Mouse (Mus musculus): ENCODE measurements around the gene Scn10a. TPM values are rescaled to one million over a fixed set of nuclear protein-coding genes. Genes with fewer than 3 reads are reported as not detected.

The Scn10a gene
- not detected in 2 replicates for polyA plus RNA-seq (2012; ENCODE audit: low replicate concordance)

DNA sequence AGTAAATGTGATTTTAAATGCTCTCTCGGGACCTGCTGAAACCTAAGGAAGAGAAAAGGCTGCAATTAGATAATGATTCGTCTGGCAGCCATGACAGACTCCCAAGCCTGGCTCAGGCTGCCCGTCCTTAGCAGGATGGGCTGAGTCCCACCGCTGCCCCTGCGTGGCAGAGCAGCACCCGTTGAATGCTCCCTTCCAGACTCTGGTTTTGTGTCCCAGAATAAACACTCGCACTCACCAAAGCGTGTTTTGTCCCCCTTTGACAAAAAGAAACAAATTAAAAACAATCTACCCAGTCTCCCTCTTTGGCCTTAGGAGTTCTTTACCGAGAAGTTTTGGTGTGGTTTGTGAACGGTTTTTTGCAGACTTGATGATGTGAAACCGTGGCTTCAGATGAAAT is at the start of gene Scn10a:
Gene Scn10a, minus strand, starts transcription at position 101 of the 400 bp plus-strand sequence.

DNA sequence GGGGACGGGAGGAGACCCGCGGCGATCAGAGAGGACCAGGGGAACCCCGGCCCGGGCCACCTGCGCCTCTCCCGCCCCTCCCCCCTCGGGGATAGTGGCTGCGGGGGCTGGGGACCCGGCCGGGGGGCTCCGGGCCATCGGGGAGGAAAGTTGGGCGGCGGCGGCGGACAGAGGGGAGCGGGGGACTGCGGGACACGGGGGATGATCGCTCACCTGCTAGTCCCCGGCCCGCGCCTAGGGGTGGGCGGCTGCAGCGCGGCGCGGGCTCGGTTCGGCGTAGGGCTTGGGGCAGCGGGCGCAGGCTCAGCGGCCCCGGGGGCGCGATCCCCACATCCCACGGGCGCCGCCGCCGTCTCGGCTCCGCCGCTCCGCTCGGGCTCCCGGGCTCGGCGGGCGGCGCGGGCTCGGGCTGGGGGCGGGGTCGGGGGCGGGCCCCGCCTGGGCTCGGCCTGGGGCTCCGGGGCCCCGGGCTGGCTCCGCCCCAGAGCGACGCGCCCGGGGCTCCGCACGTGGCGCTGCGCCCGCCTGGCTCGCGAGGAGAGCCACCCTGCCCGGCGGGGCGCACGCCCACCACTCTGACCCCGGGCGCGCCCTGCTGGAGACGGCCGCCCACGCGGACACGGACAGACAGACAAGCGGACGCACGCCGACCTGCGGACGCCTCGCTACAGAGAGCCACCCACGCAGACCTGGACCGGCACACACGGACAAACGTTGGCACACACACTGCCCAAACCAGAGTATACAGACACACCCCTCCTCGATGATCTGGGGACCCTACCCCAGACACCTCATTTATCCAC is 140.3 kb downstream of the Scn10a start, which contains the start of gene Scn5a:
Gene Scn5a, minus strand, starts transcription at position 381 of the 803 bp plus-strand sequence.

Other genes with a start within 250 kb of the Scn10a start
- 0.04 TPM in 2 replicates for gene Scn5a, start 140.3 kb downstream of the Scn10a start, polyA plus RNA-seq (2012; ENCODE audit: low replicate concordance)
- gene Scn11a, start 106.1 kb upstream of the Scn10a start, polyA plus RNA-seq (2012; ENCODE audit: low replicate concordance) = not detected in 2 replicates
- 14.6 and 18.4 TPM in 2 replicates for gene Wdr48, start 175.6 kb upstream of the Scn10a start, polyA plus RNA-seq (2012; ENCODE audit: low replicate concordance)
- gene Gorasp1, start 218.2 kb upstream of the Scn10a start, polyA plus RNA-seq (2012; ENCODE audit: low replicate concordance) = 8.4 and 15.4 TPM in 2 replicates
- gene Ttc21a, start 218.3 kb upstream of the Scn10a start, polyA plus RNA-seq (2012; ENCODE audit: low replicate concordance) = 0.08 TPM in 1 of 2 replicates, not detected in the other